Mouse (Mus musculus) hindbrain, embryonic 15.5 days (tissue): ENCODE data around the gene Ift172. TPM values are rescaled to one million over a fixed set of nuclear protein-coding genes. Genes with fewer than 3 reads are reported as not detected.

ENCODE experiments used
- ATAC-seq: fragments of 200-750 bp; cut with Nextera tagmentation; 2 replicates; pipeline ENCODE4 v1.8.0; 2017; ENCODE audit warnings: low read depth, moderate number of reproducible peaks, moderate TSS enrichment; ENCODE audit not compliant: low FRiP score
- H3K27ac ChIP-seq: fragments of 300-500 bp; sonication (generic); replicated peaks from 2 replicates; pipeline ENCODE4 v1.5.1; 2015; ENCODE audit warnings: mild to moderate bottlenecking, inconsistent platforms
- H3K27me3 ChIP-seq: fragments of 300-500 bp; sonication (generic); 2 replicates; pipeline ENCODE4 v1.6.1; 2015; ENCODE audit warnings: control low read depth, inconsistent platforms
- H3K36me3 ChIP-seq: fragments of 300-500 bp; sonication (generic); 2 replicates; pipeline ENCODE4 v1.6.1; 2015; ENCODE audit warnings: control low read depth, inconsistent platforms
- H3K4me1 ChIP-seq: fragments of 300-500 bp; sonication (generic); replicated peaks from 2 replicates; pipeline ENCODE4 v1.6.1; 2015; ENCODE audit warnings: control low read depth, inconsistent platforms
- H3K4me2 ChIP-seq: fragments of 300-500 bp; sonication (generic); 2 replicates; pipeline ENCODE4 v1.6.1; 2015; ENCODE audit warnings: moderate library complexity, mild to moderate bottlenecking, inconsistent platforms
- H3K4me3 ChIP-seq: fragments of 300-500 bp; sonication (generic); 2 replicates; pipeline ENCODE4 v1.5.1; 2015; ENCODE audit warnings: mild to moderate bottlenecking, inconsistent platforms
- H3K9ac ChIP-seq: fragments of 300-500 bp; sonication (generic); 2 replicates; pipeline ENCODE4 v1.6.1; 2015; ENCODE audit warnings: inconsistent platforms
- H3K9me3 ChIP-seq: fragments of 300-500 bp; sonication (generic); 2 replicates; pipeline ENCODE4 v1.6.1; 2016; ENCODE audit warnings: control low read depth, inconsistent platforms
- WGBS: fragments of 180-500 bp; shearing (Covaris S2); methylation state at CpG from one replicate; pipeline ENCODE4 v1.1.7; 2015; 5-methylcytosine and 5-hydroxymethylcytosine counted together
- polyA plus RNA-seq: library from polyadenylated mRNA; unstranded; fragments of >200 nt; fragmentation: Nextera tagmentation; extraction: Ambion mirVana; gene quantifications from 2 replicates; pipeline ENCODE4 v1.2.1, GENCODE M21; 2015

Ift172 gene
- polyA plus RNA-seq = 31.5 and 40.0 TPM in 2 replicates

DNA sequence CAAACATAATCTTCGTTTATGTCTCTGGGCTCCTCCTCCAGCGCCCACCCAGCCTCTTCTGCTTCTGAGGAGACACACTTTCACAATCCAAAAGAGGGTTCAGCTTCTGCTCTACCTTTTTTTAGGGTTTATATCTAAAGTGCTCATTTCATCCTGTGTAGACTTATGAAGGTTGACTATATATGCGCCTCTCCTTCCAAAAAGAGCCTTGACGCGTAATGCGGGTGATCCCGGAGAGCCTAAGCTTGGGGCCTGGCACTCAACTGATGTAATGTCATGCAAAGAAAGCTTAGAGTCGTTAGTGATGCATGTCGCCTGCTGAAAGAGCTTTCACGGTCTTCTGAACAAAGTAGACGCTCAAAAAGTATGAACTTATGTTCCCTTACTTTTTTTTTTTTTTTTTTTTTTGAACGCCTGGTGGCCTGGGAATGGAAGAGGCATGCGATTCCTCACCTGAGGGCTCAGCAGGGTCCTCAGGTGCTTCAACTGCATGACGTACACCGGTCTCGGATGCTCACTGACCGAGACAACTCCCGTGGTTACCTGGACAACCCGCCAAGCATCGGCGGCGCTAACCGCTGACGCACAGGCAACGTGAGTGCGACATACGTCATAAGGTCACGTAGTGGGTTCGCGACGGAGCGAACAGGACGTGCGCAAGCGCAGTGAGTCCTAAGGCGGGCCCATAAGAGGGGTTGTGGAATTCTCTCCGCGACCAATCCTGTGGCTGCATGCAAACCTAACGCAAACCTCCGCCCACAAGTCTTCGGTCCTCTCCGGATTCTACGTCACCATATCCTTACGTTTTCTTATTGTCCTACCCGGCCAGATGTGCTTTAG, at the start of gene Ift172:
TSS of gene Ift172 (minus strand) at position 596 of the 840 bp plus-strand sequence.
- Histone ChIP-seq H3K4me2 (peak within 1 kb of the TSS; percentile 81), H3K36me3 (peaks cover 14% of the 10 kb centered on the region), H3K4me3 (peak within 1 kb of the TSS; percentile 54), H3K9me3 (no peaks in the 10 kb centered on the region), H3K9ac (peak within 1 kb of the TSS; percentile 51), H3K27me3 (no peaks in the 10 kb centered on the region), H3K27ac (peak within 1 kb of the TSS; percentile 88), H3K4me1 (peaks cover 40% of the 10 kb centered on the region)
- ATAC-seq = peak; percentile 93
- WGBS = 3% methylated on average over 45 of the region's 45 CpGs

DNA sequence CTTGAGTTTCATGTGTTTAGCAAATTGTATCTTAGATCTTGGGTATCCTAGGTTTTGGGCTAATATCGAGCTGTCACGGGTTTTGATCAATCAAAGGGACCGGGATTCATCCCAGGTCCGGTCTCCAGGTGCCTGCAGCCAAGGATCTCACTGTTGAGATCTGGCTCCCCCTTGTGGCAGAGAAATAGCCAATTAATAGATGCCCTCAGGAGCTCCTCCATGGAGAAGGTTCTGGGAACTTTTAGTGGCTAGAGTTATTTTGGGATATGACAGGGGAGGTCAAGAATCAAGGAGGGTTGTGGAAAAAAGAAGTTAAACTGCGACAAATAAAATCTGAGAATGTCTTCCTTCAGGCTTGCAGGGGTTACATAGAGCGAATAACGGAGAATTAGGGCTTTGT, 37.3 kb upstream of the Ift172 start:
- H3K9me3 ChIP-seq = no peaks in the 10 kb centered on the region
- H3K27ac ChIP-seq = no peak overlapping the region
- WGBS = 36% methylated on average over 7 of the region's 7 CpGs
- no peak overlapping the region for H3K4me3 ChIP-seq
- H3K9ac ChIP-seq = no peak overlapping the region
- H3K36me3 ChIP-seq = no peaks in the 10 kb centered on the region
- no peak overlapping the region for H3K4me2 ChIP-seq
- H3K4me1 ChIP-seq = no peaks in the 10 kb centered on the region
- no peak for ATAC-seq
- H3K27me3 ChIP-seq = no peaks in the 10 kb centered on the region

DNA sequence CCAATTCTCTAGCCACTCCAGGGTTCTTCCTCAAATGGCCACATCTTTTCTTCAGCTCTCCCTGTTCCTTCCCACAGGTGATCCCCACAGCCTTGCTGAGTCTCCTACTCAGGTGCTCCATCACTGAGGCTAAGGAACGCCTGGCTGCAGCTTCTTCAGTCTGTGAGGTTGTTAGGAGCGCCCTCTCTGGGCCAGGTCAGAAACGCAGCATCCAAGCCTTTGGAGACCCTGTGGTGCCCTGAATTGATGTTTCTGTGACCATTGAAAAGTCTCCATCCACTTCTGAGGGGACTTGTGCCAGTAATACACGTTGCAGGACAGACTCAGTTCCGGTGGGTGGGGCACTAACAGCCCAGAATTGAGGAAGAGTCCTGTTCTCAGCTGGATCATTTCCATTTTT, 35.9 kb upstream of the Ift172 start:
- no peak for ATAC-seq
- Histone ChIP-seq H3K4me3 (no peak overlapping the region), H3K27me3 (no peaks in the 10 kb centered on the region), H3K36me3 (no peaks in the 10 kb centered on the region), H3K27ac (no peak overlapping the region), H3K4me2 (no peak overlapping the region), H3K9ac (no peak overlapping the region), H3K9me3 (no peaks in the 10 kb centered on the region), H3K4me1 (no peaks in the 10 kb centered on the region)
- WGBS = 25% methylated on average over 5 of the region's 5 CpGs

DNA sequence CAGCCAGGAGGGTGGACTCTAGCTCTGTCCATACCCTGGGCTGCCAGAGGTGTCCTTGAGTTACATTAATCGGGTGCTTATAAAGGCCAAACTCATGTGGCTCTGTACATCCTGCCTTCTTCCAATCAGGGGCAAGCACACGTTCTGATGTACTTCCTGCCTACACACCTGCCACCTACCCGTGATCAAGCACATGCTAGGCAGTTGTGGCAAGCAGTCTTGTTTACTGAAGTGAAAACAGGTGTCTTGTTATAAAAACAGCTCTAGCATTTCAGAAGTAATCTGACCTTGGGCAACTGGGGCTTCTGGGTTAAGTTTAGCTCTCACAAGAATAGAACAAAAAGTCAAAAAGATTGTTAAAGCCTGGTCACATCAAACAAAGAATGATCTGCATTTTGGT, 33.2 kb upstream of the Ift172 start:
- no peak overlapping the region for H3K4me3 ChIP-seq
- no peaks in the 10 kb centered on the region for H3K27me3 ChIP-seq
- H3K36me3 ChIP-seq = no peaks in the 10 kb centered on the region
- H3K4me2 ChIP-seq = no peak overlapping the region
- WGBS = 71% methylated on average over 3 of the region's 3 CpGs
- H3K9me3 ChIP-seq = no peaks in the 10 kb centered on the region
- H3K9ac ChIP-seq = no peak overlapping the region
- ATAC-seq = no peak
- H3K4me1 ChIP-seq = no peaks in the 10 kb centered on the region
- H3K27ac ChIP-seq = no peak overlapping the region

DNA sequence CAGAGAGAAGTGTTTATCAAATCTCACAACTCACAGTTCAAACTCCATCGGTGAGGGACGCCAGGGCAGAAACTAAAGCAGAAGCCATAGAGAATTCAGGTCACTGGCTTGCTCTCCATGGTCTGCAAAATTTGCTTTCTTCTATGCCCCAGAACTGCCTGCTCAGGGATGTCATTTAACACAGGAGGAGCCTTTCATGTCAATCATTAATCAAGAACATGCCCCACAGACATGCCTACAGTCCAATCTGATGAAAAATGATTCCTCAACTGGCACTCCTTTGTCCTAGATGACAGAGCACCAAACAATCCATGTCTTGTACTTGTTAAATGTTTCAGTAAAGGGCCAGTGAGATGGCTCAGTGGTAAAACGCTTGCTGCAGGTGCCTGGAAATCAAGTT, 31.9 kb upstream of the Ift172 start:
- ATAC-seq = no peak
- 83% methylated on average over 3 of the region's 3 CpGs for WGBS
- H3K4me3 ChIP-seq = no peak overlapping the region

DNA sequence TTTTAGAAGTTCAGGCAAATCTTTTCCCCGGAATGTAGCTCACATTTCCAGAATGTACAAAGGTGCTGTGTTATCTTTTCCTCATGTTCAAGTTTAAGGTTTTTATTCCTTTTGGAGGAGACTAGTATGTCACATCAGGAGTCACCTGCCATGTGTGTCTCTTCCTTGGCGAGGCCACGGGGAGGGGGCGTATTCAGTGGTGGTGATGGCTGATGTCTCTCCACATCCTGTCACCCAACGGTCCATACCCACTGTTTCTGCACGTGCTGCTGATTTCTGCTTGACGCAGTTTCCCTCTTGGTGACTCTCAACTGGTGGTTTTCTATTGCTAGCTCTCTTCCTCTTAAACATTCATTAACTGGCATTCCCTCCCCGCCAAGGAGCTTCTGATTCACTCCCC, 21.9 kb upstream of the Ift172 start:
- no peaks in the 10 kb centered on the region for H3K9me3 ChIP-seq
- no peaks in the 10 kb centered on the region for H3K4me1 ChIP-seq
- ATAC-seq = no peak
- H3K4me2 ChIP-seq = no peak overlapping the region
- no peaks in the 10 kb centered on the region for H3K27me3 ChIP-seq
- WGBS = 86% methylated on average over 8 of the region's 8 CpGs
- H3K36me3 ChIP-seq = no peaks in the 10 kb centered on the region
- H3K9ac ChIP-seq = no peak overlapping the region
- H3K27ac ChIP-seq = no peak overlapping the region
- no peak overlapping the region for H3K4me3 ChIP-seq

More for the DNA sequence above, 31.9 kb upstream of the Ift172 start:
- Histone ChIP-seq H3K4me1 (no peaks in the 10 kb centered on the region), H3K9me3 (no peaks in the 10 kb centered on the region), H3K27ac (no peak overlapping the region), H3K4me2 (no peak overlapping the region), H3K9ac (no peak overlapping the region), H3K36me3 (no peaks in the 10 kb centered on the region), H3K27me3 (no peaks in the 10 kb centered on the region)

DNA sequence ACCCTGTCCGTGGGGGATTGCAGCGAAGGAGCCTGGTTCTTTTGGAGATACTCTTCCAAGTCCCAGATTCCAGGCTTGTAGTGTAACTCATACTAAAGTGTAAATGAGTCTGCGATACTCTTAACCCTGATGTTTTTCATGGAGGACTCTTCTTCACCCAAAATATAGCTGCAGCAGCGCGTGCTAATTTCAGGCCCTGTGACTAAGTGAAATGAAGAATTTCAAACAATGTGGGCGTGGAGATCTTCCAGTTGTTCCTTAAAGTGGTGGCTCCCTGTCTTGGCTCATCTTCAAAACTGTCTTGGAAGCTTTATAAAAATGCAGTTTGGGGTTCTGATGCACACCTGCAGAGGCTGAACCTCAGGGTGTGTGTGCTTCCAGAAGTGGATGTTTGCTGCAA, 12.2 kb upstream of the Ift172 start:
- Histone ChIP-seq H3K4me2 (no peak overlapping the region), H3K27ac (no peak overlapping the region), H3K4me3 (no peak overlapping the region), H3K9ac (no peak overlapping the region), H3K9me3 (no peaks in the 10 kb centered on the region), H3K27me3 (no peaks in the 10 kb centered on the region), H3K4me1 (no peaks in the 10 kb centered on the region), H3K36me3 (no peaks in the 10 kb centered on the region)
- ATAC-seq = no peak
- 90% methylated on average over 6 of the region's 6 CpGs for WGBS

DNA sequence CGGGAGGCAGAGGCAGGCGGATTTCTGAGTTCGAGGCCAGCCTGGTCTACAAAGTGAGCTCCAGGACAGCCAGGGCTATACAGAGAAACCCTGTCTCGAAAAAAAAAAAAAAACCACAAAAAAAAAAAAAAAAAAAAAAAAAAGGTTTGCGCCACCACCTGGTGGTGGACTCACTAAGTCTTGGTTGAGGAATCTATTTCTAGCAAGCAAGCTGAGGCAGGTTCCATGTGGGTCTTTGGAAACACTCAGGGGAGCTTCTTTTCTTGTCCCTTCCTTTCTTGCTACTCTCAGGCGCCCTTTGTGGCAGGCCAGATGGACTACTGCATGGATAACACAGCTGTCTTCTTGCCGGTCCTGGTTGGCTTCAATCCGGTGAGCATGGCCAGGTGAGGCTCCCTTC, 10.9 kb upstream of the Ift172 start:
- no peaks in the 10 kb centered on the region for H3K4me1 ChIP-seq
- no peak overlapping the region for H3K9ac ChIP-seq
- H3K4me3 ChIP-seq = no peak overlapping the region
- H3K9me3 ChIP-seq = no peaks in the 10 kb centered on the region
- no peaks in the 10 kb centered on the region for H3K27me3 ChIP-seq
- no peak overlapping the region for H3K27ac ChIP-seq
- 79% methylated on average over 8 of the region's 8 CpGs for WGBS
- H3K4me2 ChIP-seq = no peak overlapping the region
- no peaks in the 10 kb centered on the region for H3K36me3 ChIP-seq
- ATAC-seq = no peak

DNA sequence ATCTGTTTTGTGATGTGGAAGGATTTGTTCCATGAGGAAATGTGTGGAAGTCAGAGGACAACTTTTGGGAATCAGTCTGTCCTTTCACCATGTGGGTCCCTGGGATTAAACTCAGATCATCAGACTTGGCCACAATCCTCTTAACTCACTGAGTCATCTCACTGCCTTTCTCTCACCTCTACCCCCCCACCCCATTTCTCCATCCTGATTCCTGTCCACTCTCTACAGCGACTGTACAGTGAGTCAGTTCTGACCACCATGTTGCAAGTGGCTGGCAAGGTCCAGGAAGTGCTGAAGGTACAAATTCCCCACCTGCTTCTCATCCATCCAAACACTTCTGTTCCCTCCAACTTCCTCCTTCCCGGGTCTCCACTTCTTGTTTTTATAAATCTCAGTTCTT, 7.6 kb upstream of the Ift172 start:
- 65% methylated on average over 2 of the region's 2 CpGs for WGBS

DNA sequence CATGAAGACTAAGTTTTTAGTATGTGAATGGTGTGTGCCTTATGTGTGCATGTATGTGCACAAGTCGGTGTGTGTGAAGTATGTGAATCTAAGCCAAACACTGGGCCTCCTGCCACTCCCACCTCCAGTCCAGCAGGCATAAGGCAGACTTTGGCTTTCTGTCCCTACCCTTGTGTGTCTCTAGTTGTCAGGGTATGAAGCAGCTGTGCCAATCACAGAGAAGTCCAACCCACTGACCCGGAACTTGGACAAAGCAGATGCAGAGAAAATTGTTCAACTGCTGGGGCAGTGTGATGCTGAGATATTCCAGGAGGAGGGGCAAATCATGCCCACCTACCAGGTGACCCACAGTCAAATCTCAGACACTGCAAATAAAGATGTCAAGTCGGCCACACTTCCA, 7.1 kb upstream of the Ift172 start:
- no peak for ATAC-seq
- WGBS = 85% methylated on average over 3 of the region's 3 CpGs
- Histone ChIP-seq H3K36me3 (no peaks in the 10 kb centered on the region; the same call in 1 of the 2 replicates), H3K4me2 (no peak overlapping the region), H3K4me3 (no peak overlapping the region), H3K27ac (no peak overlapping the region), H3K4me1 (peaks cover 17% of the 10 kb centered on the region), H3K9me3 (no peaks in the 10 kb centered on the region), H3K27me3 (no peaks in the 10 kb centered on the region), H3K9ac (no peak overlapping the region)

More for the DNA sequence above, 7.6 kb upstream of the Ift172 start:
- no peak for ATAC-seq
- peaks cover 16% of the 10 kb centered on the region for H3K4me1 ChIP-seq
- H3K9ac ChIP-seq = no peak overlapping the region
- no peak overlapping the region for H3K4me3 ChIP-seq
- H3K27ac ChIP-seq = no peak overlapping the region
- H3K4me2 ChIP-seq = no peak overlapping the region
- H3K36me3 ChIP-seq = no peaks in the 10 kb centered on the region
- no peaks in the 10 kb centered on the region for H3K27me3 ChIP-seq
- no peaks in the 10 kb centered on the region for H3K9me3 ChIP-seq

DNA sequence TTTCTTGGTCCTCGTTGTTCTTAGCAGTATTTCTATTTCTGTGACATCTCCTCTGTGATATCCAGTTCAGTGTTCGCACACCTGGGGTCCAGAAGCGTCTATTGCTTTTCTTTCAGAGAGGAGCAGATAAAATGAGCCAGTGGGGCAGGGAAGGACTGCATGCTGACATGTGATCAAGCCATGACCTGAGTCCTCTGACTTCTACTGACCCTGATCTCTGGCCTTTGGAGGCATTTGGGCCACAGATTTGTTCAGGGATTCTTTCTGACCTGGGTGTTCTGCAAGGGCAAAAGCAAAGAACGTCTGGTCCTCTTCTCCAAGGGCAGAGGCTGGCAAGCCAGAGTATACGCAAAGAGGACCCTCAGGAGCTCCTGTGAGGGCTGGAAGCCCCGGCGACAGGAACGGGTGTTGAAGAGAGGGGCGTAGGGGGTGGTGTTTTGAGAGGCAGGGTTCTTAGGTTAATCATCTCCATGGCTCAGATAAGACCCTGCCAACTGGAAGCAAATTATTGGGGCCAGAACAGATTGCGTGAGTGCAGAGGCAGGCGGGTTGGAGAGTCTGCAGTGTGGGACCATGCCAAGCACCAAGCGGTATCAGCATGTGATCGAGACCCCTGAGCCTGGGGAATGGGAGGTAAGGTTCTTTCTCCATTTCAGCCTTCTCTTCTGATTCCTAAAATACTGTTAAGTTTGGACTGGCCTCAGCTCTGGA, 6.3 kb upstream of the Ift172 start, which contains the start of gene Gckr:
TSS of gene Gckr (plus strand) at position 397 of the 711 bp plus-strand sequence.
- Histone ChIP-seq H3K36me3 (peaks cover 2% of the 10 kb centered on the region; the same call in 1 of the 2 replicates), H3K4me2 (peak within 1 kb of the TSS; percentile 59), H3K4me3 (peak within 1 kb of the TSS; percentile 74), H3K27ac (peak within 1 kb of the TSS; percentile 83), H3K27me3 (no peaks in the 10 kb centered on the region), H3K4me1 (peaks cover 21% of the 10 kb centered on the region), H3K9ac (peak within 1 kb of the TSS; percentile 92; the same call in 1 of the 2 replicates), H3K9me3 (no peaks in the 10 kb centered on the region)
- no peak for ATAC-seq
- WGBS = 78% methylated on average over 13 of the region's 13 CpGs

DNA sequence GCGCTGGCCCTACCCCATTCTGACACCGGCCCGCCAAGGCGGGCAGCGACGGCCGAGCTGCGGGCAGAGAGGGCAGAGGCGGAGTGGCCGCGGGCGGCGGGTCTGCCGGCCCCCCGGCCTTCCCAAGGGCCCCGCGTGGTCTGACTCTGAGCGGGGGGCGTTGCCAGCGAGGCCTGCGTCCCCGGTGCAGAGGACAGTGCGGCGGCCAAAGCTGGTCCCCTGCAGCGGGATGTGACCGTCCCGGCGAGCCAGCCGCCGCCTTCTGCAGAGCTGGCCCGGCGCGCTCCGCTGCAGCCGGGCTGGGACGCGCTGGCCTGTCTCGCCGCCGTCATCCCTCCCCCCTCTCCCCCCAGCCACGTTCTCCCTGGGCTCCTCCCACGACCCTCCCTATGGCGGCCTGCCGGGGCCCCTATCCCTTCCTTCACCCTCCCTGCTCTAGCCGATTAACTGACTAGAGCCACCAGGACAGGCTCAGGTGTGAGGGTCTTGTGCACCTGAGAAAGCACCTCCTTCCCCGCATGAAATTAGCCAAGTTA, 4.8 kb upstream of the Ift172 start, which contains the start of gene Fndc4:
TSS of gene Fndc4 (minus strand) at position 475 of the 536 bp plus-strand sequence.
- no peaks in the 10 kb centered on the region for H3K9me3 ChIP-seq
- peak; percentile 83 for ATAC-seq
- under 1% methylated on average over 45 of the region's 46 CpGs for WGBS
- H3K27me3 ChIP-seq = no peaks in the 10 kb centered on the region
- H3K27ac ChIP-seq = peak within 1 kb of the TSS; percentile 83
- peak within 1 kb of the TSS; percentile 92 for H3K9ac ChIP-seq
- peak within 1 kb of the TSS; percentile 74 for H3K4me3 ChIP-seq
- peak within 1 kb of the TSS; percentile 59 for H3K4me2 ChIP-seq
- H3K36me3 ChIP-seq = peaks cover 2% of the 10 kb centered on the region; the same call in 1 of the 2 replicates
- peaks cover 30% of the 10 kb centered on the region for H3K4me1 ChIP-seq
